Mouse (Mus musculus) heart, postnatal 0 days (tissue): ENCODE data around the gene Nav1. TPM values are rescaled to one million over a fixed set of nuclear protein-coding genes. Genes with fewer than 3 reads are reported as not detected.

Experiments
- ATAC-seq: fragments of 200-750 bp; cut with Nextera tagmentation; 2 replicates; pipeline ENCODE4 v1.8.0; 2017; ENCODE audit warnings: low read depth, moderate number of reproducible peaks, moderate library complexity; ENCODE audit not compliant: insufficient read depth
- DNase-seq: peaks from one replicate; pipeline ENCODE4 v3.0.0-alpha.2; 2016; ENCODE audit warnings: low spot score
- H3K27ac ChIP-seq: fragments of 300-500 bp; sonication (generic); 2 replicates; pipeline ENCODE4 v1.5.1; 2014; ENCODE audit warnings: low read depth, mild to moderate bottlenecking
- H3K27me3 ChIP-seq: fragments of 300-500 bp; sonication (generic); 2 replicates; pipeline ENCODE4 v1.6.1; 2014; ENCODE audit warnings: low read length, mixed read lengths; ENCODE audit not compliant: control insufficient read depth, insufficient read depth
- H3K36me3 ChIP-seq: fragments of 300-500 bp; sonication (generic); replicated peaks from 2 replicates; pipeline ENCODE4 v1.6.1; 2014; ENCODE audit warnings: low read length, mixed read lengths; ENCODE audit not compliant: control insufficient read depth, insufficient read depth
- H3K4me1 ChIP-seq: fragments of 300-500 bp; sonication (generic); 2 replicates; pipeline ENCODE4 v1.6.1; 2014; ENCODE audit warnings: antibody characterized with exemption; ENCODE audit not compliant: control insufficient read depth, insufficient read depth
- H3K4me2 ChIP-seq: fragments of 300-500 bp; sonication (generic); 2 replicates; pipeline ENCODE4 v1.6.1; 2014; ENCODE audit warnings: low read depth, mild to moderate bottlenecking, low read length, moderate library complexity
- H3K4me3 ChIP-seq: fragments of 300-500 bp; sonication (generic); 2 replicates; pipeline ENCODE4 v1.5.1; 2014; ENCODE audit warnings: low read depth, low read length
- H3K9ac ChIP-seq: fragments of 300-500 bp; sonication (generic); replicated peaks from 2 replicates; pipeline ENCODE4 v1.6.1; 2014; ENCODE audit warnings: low read depth, low read length, mixed read lengths
- H3K9me3 ChIP-seq: fragments of 300-500 bp; sonication (generic); replicated peaks from 2 replicates; pipeline ENCODE4 v1.6.1; 2016; ENCODE audit warnings: low read length; ENCODE audit not compliant: control insufficient read depth
- CTCF ChIP-seq: IDR thresholded peaks from 2 replicates; pipeline ENCODE4 v1.5.1; 2016; ENCODE audit warnings: antibody characterized with exemption, control low read depth, low read depth
- EP300 ChIP-seq: IDR thresholded peaks from 2 replicates; pipeline ENCODE4 v1.6.1; 2016; ENCODE audit warnings: antibody characterized with exemption, low read depth
- WGBS: fragments of 180-500 bp; shearing (Covaris S2); extraction: QIAGEN DNeasy Blood & Tissue Kit; methylation state at CpG from one replicate; pipeline ENCODE4 v1.1.7; 2014; 5-methylcytosine and 5-hydroxymethylcytosine counted together
- polyA plus RNA-seq: library from polyadenylated mRNA; unstranded; fragments of >200 nt; fragmentation: Nextera tagmentation; extraction: Ambion mirVana; gene quantifications from 2 replicates; pipeline ENCODE4 v1.2.1, GENCODE M21; 2015
- total RNA-seq: library from RNA; depleted of rRNA; stranded (reverse); fragments of >200 nt; gene quantifications from 2 replicates; pipeline ENCODE4 v1.2.3, GENCODE M21; 2014; ENCODE audit warnings: low replicate concordance

Gene Nav1
- total and polyA plus RNA-seq, 2 experiments from 2014 or later = 10.3 to 29.9 TPM

- H3K27ac ChIP-seq = no peak overlapping the region
- no peak overlapping the region for H3K4me3 ChIP-seq
- H3K4me2 ChIP-seq = no peak overlapping the region
- WGBS = 86% methylated on average over 16 of the region's 16 CpGs
- DNase-seq = no peak
- no peak overlapping the region for H3K9ac ChIP-seq
- no peaks in the 10 kb centered on the region for H3K27me3 ChIP-seq
- ATAC-seq = no peak
- H3K36me3 ChIP-seq = peaks cover 77% of the 10 kb centered on the region
- TF ChIP-seq EP300 (no peak), CTCF (no peak)
- no peaks in the 10 kb centered on the region for H3K9me3 ChIP-seq
- no peaks in the 10 kb centered on the region for H3K4me1 ChIP-seq
These were observed 146.6 kb downstream of the Nav1 start for GRCm38 (mm10) chr1:135460521-135460920.

- Histone ChIP-seq H3K4me1 (no peaks in the 10 kb centered on the region), H3K4me2 (no peak overlapping the region), H3K27ac (no peak overlapping the region), H3K4me3 (no peak overlapping the region), H3K9me3 (no peaks in the 10 kb centered on the region), H3K36me3 (peaks cover 80% of the 10 kb centered on the region), H3K27me3 (no peaks in the 10 kb centered on the region), H3K9ac (no peak overlapping the region)
- no peak for TF ChIP-seq EP300
- no peak for TF ChIP-seq CTCF
- DNase-seq (no peak), ATAC-seq (no peak)
- WGBS = 85% methylated on average over 5 of the region's 5 CpGs
These were observed 149.2 kb downstream of the Nav1 start for GRCm38 (mm10) chr1:135457860-135458259.

DNA sequence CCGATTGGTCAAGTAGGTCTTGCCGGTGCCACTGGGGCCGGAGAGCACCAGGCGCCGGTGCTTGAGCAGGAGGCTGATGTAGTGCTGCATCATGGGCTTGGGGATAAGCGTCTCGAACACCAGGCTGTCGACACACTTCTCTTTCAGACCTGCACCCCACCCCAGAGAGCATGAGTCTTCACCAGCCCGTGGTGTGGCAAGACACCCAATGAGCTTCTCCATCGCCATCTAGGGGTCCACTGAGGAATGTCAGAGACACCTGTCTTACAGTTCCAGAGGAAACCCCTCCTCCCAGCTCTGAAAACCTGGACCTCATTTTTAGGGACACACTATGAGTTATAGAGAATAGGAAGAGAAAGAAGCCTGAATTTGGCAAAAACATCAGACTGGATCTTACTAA is 154.8 kb downstream of the Nav1 start:
- DNase-seq (no peak), ATAC-seq (peak; percentile 41; the same call in 1 of the 2 replicates)
- Histone ChIP-seq H3K9ac (no peak overlapping the region), H3K9me3 (no peaks in the 10 kb centered on the region), H3K4me3 (no peak overlapping the region), H3K27me3 (no peaks in the 10 kb centered on the region), H3K36me3 (peaks cover 90% of the 10 kb centered on the region), H3K4me2 (no peak overlapping the region), H3K27ac (no peak overlapping the region), H3K4me1 (no peaks in the 10 kb centered on the region)
- TF ChIP-seq CTCF = peak; percentile 38
- no peak for TF ChIP-seq EP300
- WGBS = 55% methylated on average over 10 of the region's 10 CpGs

DNA sequence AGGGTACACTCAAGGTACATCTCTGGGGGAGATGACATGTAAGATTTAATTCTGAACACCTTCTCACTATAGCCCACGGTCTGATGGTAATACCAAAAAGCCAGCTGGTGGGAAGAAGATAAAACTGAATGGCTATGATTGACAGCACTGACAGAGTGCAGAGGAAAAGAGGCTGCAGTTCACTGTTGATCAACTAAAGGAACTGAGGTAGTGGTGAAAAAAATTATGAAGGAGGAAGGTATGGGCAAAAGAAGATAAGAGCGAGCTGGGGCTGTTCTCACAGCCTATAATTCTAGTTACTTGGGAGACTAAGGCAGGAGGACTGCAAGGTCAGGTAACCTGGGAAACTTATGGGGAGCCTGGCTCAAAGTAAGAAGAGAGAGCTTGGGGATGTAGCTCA is 155.7 kb downstream of the Nav1 start:
- Histone ChIP-seq H3K4me1 (no peaks in the 10 kb centered on the region), H3K9me3 (no peaks in the 10 kb centered on the region), H3K4me3 (no peak overlapping the region), H3K27me3 (no peaks in the 10 kb centered on the region), H3K36me3 (peaks cover 81% of the 10 kb centered on the region), H3K4me2 (no peak overlapping the region), H3K9ac (no peak overlapping the region), H3K27ac (no peak overlapping the region)
- ATAC-seq (no peak), DNase-seq (no peak)
- 73% methylated on average over 2 of the region's 2 CpGs for WGBS
- TF ChIP-seq EP300 (no peak), CTCF (no peak)

DNA sequence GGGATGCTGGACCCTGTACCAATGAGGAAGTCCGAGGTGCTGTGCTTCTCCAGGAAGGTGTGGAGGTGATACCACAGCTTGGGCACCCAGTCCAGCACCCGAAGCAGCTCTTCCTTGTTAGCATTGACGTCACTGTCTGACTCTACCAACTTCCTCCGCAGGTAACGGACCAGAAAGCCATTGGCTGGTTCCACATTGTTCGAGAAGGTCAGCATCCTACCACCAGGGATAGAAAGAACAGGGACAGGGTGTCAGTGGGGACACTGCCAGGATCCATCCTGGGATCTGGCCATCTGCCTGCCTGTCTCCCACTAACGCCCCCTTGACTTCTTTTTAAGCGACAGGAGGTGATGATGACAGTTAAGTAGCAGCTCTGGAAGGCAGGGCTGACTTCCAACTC is 157.2 kb downstream of the Nav1 start:
- Histone ChIP-seq H3K4me1 (no peaks in the 10 kb centered on the region), H3K9ac (no peak overlapping the region), H3K4me2 (no peak overlapping the region), H3K4me3 (no peak overlapping the region), H3K27ac (no peak overlapping the region), H3K9me3 (no peaks in the 10 kb centered on the region), H3K27me3 (no peaks in the 10 kb centered on the region), H3K36me3 (peaks cover 79% of the 10 kb centered on the region)
- no peak for TF ChIP-seq EP300
- no peak for TF ChIP-seq CTCF
- 74% methylated on average over 8 of the region's 8 CpGs for WGBS
- ATAC-seq (no peak), DNase-seq (no peak)

DNA sequence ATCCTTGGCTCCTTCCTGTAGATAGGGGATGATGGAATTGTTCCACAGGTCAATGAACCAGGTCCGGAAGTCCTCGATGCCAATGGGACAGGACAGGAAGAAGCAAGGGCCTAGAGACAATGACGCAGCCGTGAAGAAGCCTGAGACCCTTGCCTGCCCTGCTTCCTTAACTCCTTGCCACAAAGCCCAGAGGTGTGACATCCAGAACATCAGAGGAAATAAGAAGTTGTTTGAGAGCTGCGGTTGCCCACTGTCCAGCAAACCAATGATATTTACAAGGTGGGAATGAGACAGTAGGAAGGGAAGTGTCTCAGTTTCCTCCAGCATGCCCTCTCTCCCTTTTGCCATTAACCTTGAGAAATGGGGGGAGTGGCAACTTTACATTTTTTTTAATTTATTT is 158.2 kb downstream of the Nav1 start:
- Histone ChIP-seq H3K9me3 (no peaks in the 10 kb centered on the region), H3K36me3 (peaks cover 70% of the 10 kb centered on the region), H3K27ac (no peak overlapping the region), H3K4me3 (no peak overlapping the region), H3K4me1 (no peaks in the 10 kb centered on the region), H3K9ac (no peak overlapping the region), H3K27me3 (no peaks in the 10 kb centered on the region), H3K4me2 (no peak overlapping the region)
- TF ChIP-seq EP300 (no peak), CTCF (no peak)
- ATAC-seq (no peak), DNase-seq (no peak)
- WGBS = 94% methylated on average over 5 of the region's 5 CpGs
